Mouse (Mus musculus): ENCODE data around the gene Hpcal1. TPM values are rescaled to one million over a fixed set of nuclear protein-coding genes. Genes with fewer than 3 reads are reported as not detected.
A peak's percentile ranks its signal among the peaks of the same experiment; 100 is the strongest.
"Not testable (repeated sequence)": the region's sequence is repeated elsewhere in the genome, so short reads cannot be mapped to it uniquely, and the experiment has no call there.

Hpcal1 gene
- polyA plus RNA-seq, 1 experiment from 2014 or later = 58.1 TPM

DNA sequence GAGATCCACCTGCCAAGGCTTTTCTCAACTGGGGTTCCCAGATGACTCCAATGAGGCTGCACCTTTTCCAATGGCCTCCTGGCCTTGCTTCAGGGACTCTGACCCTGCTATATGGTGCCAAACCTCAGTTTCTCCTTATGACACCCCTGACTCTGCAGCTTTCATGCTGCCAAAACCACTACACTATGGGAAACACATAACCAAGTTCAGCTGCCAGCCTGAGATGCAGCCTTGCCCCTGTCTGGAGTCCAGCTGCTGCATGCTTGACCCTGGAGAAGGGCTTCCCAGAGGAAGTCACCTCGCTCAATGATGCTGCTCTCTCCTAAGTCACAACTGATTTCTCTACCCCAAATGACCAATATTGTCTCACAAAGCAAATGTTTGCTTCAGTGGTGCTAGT is 102.1 kb downstream of the Hpcal1 start:
- no peak for ATAC-seq (ENCODE audit: low FRiP score, low TSS enrichment)
- H3K4me3 ChIP-seq (ENCODE audit: low read length) = no peak overlapping the region

DNA sequence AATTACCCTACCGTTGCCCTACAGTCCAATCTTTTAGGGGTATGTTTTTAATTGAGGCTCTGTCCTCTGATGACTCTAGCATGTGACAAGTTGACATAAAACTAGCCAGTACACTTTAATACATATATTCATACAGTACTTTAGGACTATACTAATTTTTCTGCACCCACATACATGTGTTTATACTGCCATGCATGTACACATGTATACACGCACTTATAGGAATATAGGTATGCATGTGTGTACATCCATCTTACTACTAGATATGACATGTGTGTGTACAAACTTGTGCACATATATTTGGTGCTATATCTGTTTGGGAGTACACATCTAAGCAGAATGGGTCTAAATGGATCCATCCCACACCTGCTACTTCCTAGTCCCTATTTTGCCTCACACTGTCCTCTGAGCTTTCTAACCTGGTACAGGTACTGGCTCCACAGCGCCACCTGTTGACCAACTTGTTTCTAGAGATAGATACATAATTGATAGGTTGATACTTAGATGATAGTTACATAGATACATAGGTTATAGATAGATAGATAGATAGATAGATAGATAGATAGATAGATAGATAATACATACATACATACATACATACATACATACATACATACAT is 105.1 kb downstream of the Hpcal1 start:
- H3K4me3 ChIP-seq (ENCODE audit: low read length) = no peak overlapping the region
- ATAC-seq (ENCODE audit: low FRiP score, low TSS enrichment) = 0 out of 2 replicates have a peak, but pooled peaks have one; percentile 24
- H3K4me2 ChIP-seq (replicated peaks; ENCODE audit: low read depth, low read length) = no peak overlapping the region
- H3K36me3 ChIP-seq (ENCODE audit: control insufficient read depth, insufficient read depth, low read length) = peaks cover 2% of the 10 kb centered on the region; the same call in 1 of the 2 replicates
- no peak overlapping the region for H3K9ac ChIP-seq (ENCODE audit: low read depth, low read length)
- H3K27ac ChIP-seq (ENCODE audit: low read depth, low read length) = no peak overlapping the region
- 61% methylated on average over 3 of the region's 3 CpGs for WGBS
- H3K9me3 ChIP-seq (ENCODE audit: control insufficient read depth, low read length) = no peaks in the 10 kb centered on the region
- H3K27me3 ChIP-seq (ENCODE audit: control insufficient read depth, insufficient read depth, low read length) = no peaks in the 10 kb centered on the region
- no peaks in the 10 kb centered on the region for H3K4me1 ChIP-seq (ENCODE audit: control insufficient read depth, insufficient read depth, low read length)

More for the DNA sequence above, 102.1 kb downstream of the Hpcal1 start:
- Histone ChIP-seq H3K4me1 (ENCODE audit: control insufficient read depth, insufficient read depth, low read length) (no peaks in the 10 kb centered on the region), H3K27ac (ENCODE audit: low read depth, low read length) (no peak overlapping the region), H3K36me3 (ENCODE audit: control insufficient read depth, insufficient read depth, low read length) (peaks cover 2% of the 10 kb centered on the region; the same call in 1 of the 2 replicates), H3K4me2 (replicated peaks; ENCODE audit: low read depth, low read length) (no peak overlapping the region), H3K9me3 (ENCODE audit: control insufficient read depth, low read length) (no peaks in the 10 kb centered on the region), H3K27me3 (ENCODE audit: control insufficient read depth, insufficient read depth, low read length) (no peaks in the 10 kb centered on the region), H3K9ac (ENCODE audit: low read depth, low read length) (no peak overlapping the region)
- WGBS = 79% methylated on average over 1 of the region's 1 CpGs

DNA sequence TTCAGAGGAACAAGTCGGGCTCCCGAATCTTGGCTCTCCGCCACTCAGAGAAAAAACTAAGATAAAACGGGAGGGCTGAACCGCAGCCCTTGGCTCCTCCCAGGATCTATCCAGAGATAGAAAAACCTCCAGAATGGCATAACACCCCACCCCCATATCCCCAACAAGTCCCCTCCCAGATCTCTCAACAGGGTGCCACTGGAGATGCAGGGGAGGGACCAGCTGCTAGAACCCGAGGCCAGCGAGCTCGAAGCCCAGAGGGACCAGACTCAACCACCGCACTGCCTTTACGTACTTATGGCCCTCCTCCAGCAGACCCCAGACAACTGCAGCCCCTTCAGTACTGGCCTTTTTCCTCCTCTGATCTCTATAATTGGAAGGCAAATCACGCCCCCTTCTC is 107.6 kb downstream of the Hpcal1 start:
- not testable (repeated sequence) for ATAC-seq (ENCODE audit: low FRiP score, low TSS enrichment); H3K4me2 ChIP-seq (replicated peaks; ENCODE audit: low read depth, low read length); H3K9me3 ChIP-seq (ENCODE audit: control insufficient read depth, low read length); H3K27ac ChIP-seq (ENCODE audit: low read depth, low read length); H3K36me3 ChIP-seq (ENCODE audit: control insufficient read depth, insufficient read depth, low read length); H3K27me3 ChIP-seq (ENCODE audit: control insufficient read depth, insufficient read depth, low read length); H3K4me3 ChIP-seq (ENCODE audit: low read length); H3K4me1 ChIP-seq (ENCODE audit: control insufficient read depth, insufficient read depth, low read length); H3K9ac ChIP-seq (ENCODE audit: low read depth, low read length)
- 86% methylated on average over 11 of the region's 11 CpGs for WGBS

DNA sequence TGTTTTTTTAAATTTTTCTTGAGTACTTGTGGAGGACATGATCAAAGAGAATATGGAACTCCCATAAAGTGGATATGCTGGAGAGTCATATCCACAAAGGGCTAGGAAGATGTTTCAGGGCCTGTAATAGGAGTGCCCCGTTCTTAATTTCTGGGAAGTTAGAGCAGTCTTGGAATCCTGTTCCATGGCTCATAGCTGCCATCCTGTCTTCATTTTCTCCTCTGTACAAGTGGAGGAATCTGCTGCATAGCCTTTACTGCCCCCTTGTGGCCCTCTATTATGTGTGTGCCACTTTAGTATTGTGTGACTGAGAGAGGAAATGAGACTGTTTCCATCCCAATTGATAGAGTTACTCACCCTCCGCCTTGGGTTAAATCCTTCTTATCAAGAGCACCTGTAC is 117.9 kb downstream of the Hpcal1 start:
- Histone ChIP-seq H3K4me1 (ENCODE audit: control insufficient read depth, insufficient read depth, low read length) (no peaks in the 10 kb centered on the region), H3K27me3 (ENCODE audit: control insufficient read depth, insufficient read depth, low read length) (no peaks in the 10 kb centered on the region), H3K36me3 (ENCODE audit: control insufficient read depth, insufficient read depth, low read length) (no peaks in the 10 kb centered on the region), H3K27ac (ENCODE audit: low read depth, low read length) (no peak overlapping the region), H3K4me2 (replicated peaks; ENCODE audit: low read depth, low read length) (no peak overlapping the region), H3K9ac (ENCODE audit: low read depth, low read length) (no peak overlapping the region), H3K9me3 (ENCODE audit: control insufficient read depth, low read length) (no peaks in the 10 kb centered on the region), H3K4me3 (ENCODE audit: low read length) (no peak overlapping the region)
- 37% methylated on average over 2 of the region's 2 CpGs for WGBS
- no peak for ATAC-seq (ENCODE audit: low FRiP score, low TSS enrichment)

DNA sequence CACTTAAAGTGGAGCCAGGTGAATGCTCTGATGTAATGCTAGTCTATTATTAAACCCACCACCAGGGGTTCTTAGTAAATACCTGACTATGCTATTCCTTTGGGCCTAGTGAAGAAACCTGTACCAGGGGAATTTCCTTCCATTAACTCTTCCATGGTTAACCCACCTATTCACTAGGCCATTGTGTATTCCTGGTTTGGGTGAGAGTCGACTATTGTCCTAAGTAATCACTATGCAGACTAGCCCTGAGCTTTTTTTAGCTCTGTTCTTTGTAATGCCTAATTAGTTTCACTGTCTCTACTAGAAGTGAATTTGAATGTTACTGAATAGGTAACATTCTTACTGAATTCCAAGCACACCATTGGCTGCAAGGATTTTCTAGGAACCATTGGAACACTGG is 144.6 kb downstream of the Hpcal1 start:
- not testable (repeated sequence) for H3K4me1 ChIP-seq (ENCODE audit: control insufficient read depth, insufficient read depth, low read length); H3K9ac ChIP-seq (ENCODE audit: low read depth, low read length); H3K27ac ChIP-seq (ENCODE audit: low read depth, low read length); H3K9me3 ChIP-seq (ENCODE audit: control insufficient read depth, low read length); H3K27me3 ChIP-seq (ENCODE audit: control insufficient read depth, insufficient read depth, low read length); H3K4me2 ChIP-seq (replicated peaks; ENCODE audit: low read depth, low read length); H3K4me3 ChIP-seq (ENCODE audit: low read length); H3K36me3 ChIP-seq (ENCODE audit: control insufficient read depth, insufficient read depth, low read length); ATAC-seq (ENCODE audit: low FRiP score, low TSS enrichment)
- WGBS = 89% methylated on average over 1 of the region's 1 CpGs

Other genes starting within 250 kb of the Hpcal1 start
- 236 and 296 TPM in 2 replicates for gene Odc1, start 146.1 kb upstream of the Hpcal1 start, polyA plus RNA-seq (2014; fragmentation: Nextera tagmentation; extraction: Ambion mirVana)